ENCODE assay signal across 8 mouse cellular contexts in genomic region chr7:84739965-84740390, GRCm38 (mm10). TPM values are rescaled to one million over a fixed set of nuclear protein-coding genes. Genes with fewer than 3 reads are reported as not detected.
DNase-seq lines count a peak whose midpoint lies in the region; ATAC-seq lines count a peak whose summit lies in the region.

No protein-coding gene starts in this region.

- H3K4me3 ChIP-seq in midbrain, embryonic 12.5 days = no peak overlapping the region
- H3K4me3 ChIP-seq in midbrain, embryonic 10.5 days = no peak overlapping the region
- H3K4me3 ChIP-seq in intestine, embryonic 15.5 days (replicated peaks) = no peak overlapping the region
- no peak overlapping the region for H3K4me3 ChIP-seq in liver, embryonic 16.5 days (ENCODE audit: low read depth, low read length)

- H3K27me3 ChIP-seq in midbrain, embryonic 12.5 days = no peaks in the 10 kb centered on the region
- H3K27me3 ChIP-seq in midbrain, embryonic 10.5 days (ENCODE audit: low read depth, poor library complexity, severe bottlenecking) = no peaks in the 10 kb centered on the region
- no peaks in the 10 kb centered on the region for H3K27me3 ChIP-seq in intestine, embryonic 15.5 days (replicated peaks)
- no peaks in the 10 kb centered on the region for H3K27me3 ChIP-seq in liver, embryonic 16.5 days (ENCODE audit: control insufficient read depth, insufficient read depth, low read depth, low read length)

- H3K27ac ChIP-seq in midbrain, embryonic 12.5 days (replicated peaks) = no peak overlapping the region
- no peak overlapping the region for H3K27ac ChIP-seq in midbrain, embryonic 10.5 days (replicated peaks)
- H3K27ac ChIP-seq in intestine, embryonic 15.5 days = no peak overlapping the region
- no peak overlapping the region for H3K27ac ChIP-seq in liver, embryonic 16.5 days (ENCODE audit: low read length)

- no peak overlapping the region for H3K9ac ChIP-seq in midbrain, embryonic 12.5 days (replicated peaks)
- no peak overlapping the region for H3K9ac ChIP-seq in intestine, embryonic 15.5 days
- no peak overlapping the region for H3K9ac ChIP-seq in liver, embryonic 16.5 days (ENCODE audit: low read depth, low read length)

- no peaks in the 10 kb centered on the region for H3K4me1 ChIP-seq in midbrain, embryonic 12.5 days
- no peaks in the 10 kb centered on the region for H3K4me1 ChIP-seq in midbrain, embryonic 10.5 days
- no peaks in the 10 kb centered on the region for H3K4me1 ChIP-seq in intestine, embryonic 15.5 days (replicated peaks)
- H3K4me1 ChIP-seq in liver, embryonic 16.5 days (ENCODE audit: control insufficient read depth, low read depth, low read length) = no peaks in the 10 kb centered on the region

- ATAC-seq in midbrain, embryonic 12.5 days (ENCODE audit: low FRiP score, low read depth) = 0 out of 2 replicates have a peak, but pooled peaks have one; percentile 49
- ATAC-seq in intestine, embryonic 15.5 days = peak; percentile 45; the same call in 1 of the 2 replicates
- peak; percentile 66; the same call in 1 of the 2 replicates for ATAC-seq in liver, embryonic 16.5 days (ENCODE audit: low read depth)

- no peak for DNase-seq in midbrain, embryonic 10.5 days (ENCODE audit: low spot score)
- peak; percentile 57 for DNase-seq in adrenal gland, postnatal 10 days
- no peak for DNase-seq in spleen, adult 18-20 months
- no peak for DNase-seq in gastrocnemius, adult 18-20 months (ENCODE audit: low spot score)
- no peak for DNase-seq in urinary bladder, adult 18-20 months (ENCODE audit: low spot score in 2 of 2)

- no peaks in the 10 kb centered on the region for H3K9me3 ChIP-seq in midbrain, embryonic 12.5 days
- no peaks in the 10 kb centered on the region for H3K9me3 ChIP-seq in midbrain, embryonic 10.5 days (replicated peaks)
- no peaks in the 10 kb centered on the region for H3K9me3 ChIP-seq in intestine, embryonic 15.5 days
- H3K9me3 ChIP-seq in liver, embryonic 16.5 days (replicated peaks; ENCODE audit: control insufficient read depth, low read length) = no peaks in the 10 kb centered on the region

- H3K36me3 ChIP-seq in midbrain, embryonic 12.5 days = no peaks in the 10 kb centered on the region
- no peaks in the 10 kb centered on the region for H3K36me3 ChIP-seq in midbrain, embryonic 10.5 days
- no peaks in the 10 kb centered on the region for H3K36me3 ChIP-seq in intestine, embryonic 15.5 days
- H3K36me3 ChIP-seq in liver, embryonic 16.5 days (ENCODE audit: control insufficient read depth, insufficient read depth) = no peaks in the 10 kb centered on the region

- 27% methylated on average over 2 of the region's 2 CpGs for WGBS in midbrain, embryonic 12.5 days
- 30% methylated on average over 2 of the region's 2 CpGs for WGBS in midbrain, embryonic 10.5 days
- 12% methylated on average over 2 of the region's 2 CpGs for WGBS in intestine, embryonic 15.5 days
- WGBS in liver, embryonic 16.5 days (ENCODE audit: insufficient replicate concordance) = 9% methylated on average over 2 of the region's 2 CpGs

- H3K4me2 ChIP-seq in midbrain, embryonic 12.5 days (replicated peaks) = no peak overlapping the region
- no peak overlapping the region for H3K4me2 ChIP-seq in intestine, embryonic 15.5 days (replicated peaks)
- no peak overlapping the region for H3K4me2 ChIP-seq in liver, embryonic 16.5 days (ENCODE audit: low read depth, low read length)

RNA-seq across cellular contexts. Expression of gene Zfand6, which starts 50.2 kb away (rescaled TPM):
- 217 and 224 TPM in 2 replicates for polyA plus RNA-seq in midbrain, embryonic 12.5 days (2016; fragmentation: Nextera tagmentation; extraction: Ambion mirVana)
- 162 and 185 TPM in 2 replicates for polyA plus RNA-seq in midbrain, embryonic 10.5 days (2016; fragmentation: Nextera tagmentation; extraction: Ambion mirVana)
- 100 to 1,000 TPM; 138 to 143 TPM for total RNA-seq in adrenal gland, postnatal 10 days (2021)
- 162 and 174 TPM in 2 replicates for polyA plus RNA-seq in intestine, embryonic 15.5 days (2015; fragmentation: Nextera tagmentation; extraction: Ambion mirVana)
- 154 and 157 TPM in 2 replicates for polyA plus RNA-seq in liver, embryonic 16.5 days (2015; fragmentation: Nextera tagmentation; extraction: Ambion mirVana)
- 100 to 1,000 TPM; 103 to 104 TPM for total RNA-seq in gastrocnemius, adult 18-20 months (2021)
